Mouse (Mus musculus): Measurements from ENCODE around the gene Mill2. TPM values are rescaled to one million over a fixed set of nuclear protein-coding genes. Genes with fewer than 3 reads are reported as not detected.

Gene Mill2
- polyA plus RNA-seq, 1 experiment: 0.94 TPM

GRCm38 (mm10) chr7:18909797-18910196, 70.0 kb downstream of the Mill2 start:
- TF ChIP-seq POLR2A (IDR thresholded peaks at IDR 0.05; ENCODE audit: control insufficient read depth, low read depth, low read length): no peak
- TF ChIP-seq CTCF (IDR thresholded peaks at IDR 0.05; ENCODE audit: control insufficient read depth, insufficient read depth, insufficient replicate concordance, low read depth, low read length): no peak
- peak overlapping the region; percentile 97 for H3K4me3 ChIP-seq (ENCODE audit: control insufficient read depth, low read depth, low read length)
- H3K4me1 ChIP-seq (ENCODE audit: control insufficient read depth, insufficient read depth, low read length): peaks cover 7% of the 10 kb centered on the region
- H3K36me3 ChIP-seq (ENCODE audit: control insufficient read depth, insufficient read depth, low read length): no peaks in the 10 kb centered on the region
- H3K27me3 ChIP-seq (ENCODE audit: control insufficient read depth, insufficient read depth, low read length): no peaks in the 10 kb centered on the region
- H3K27ac ChIP-seq (ENCODE audit: control insufficient read depth, insufficient read depth, low read depth, low read length): peak overlapping the region; percentile 91

- Histone ChIP-seq H3K4me1 (ENCODE audit: control insufficient read depth, insufficient read depth, low read length) (peaks cover 7% of the 10 kb centered on the region), H3K36me3 (ENCODE audit: control insufficient read depth, insufficient read depth, low read length) (no peaks in the 10 kb centered on the region), H3K27ac (ENCODE audit: control insufficient read depth, insufficient read depth, low read depth, low read length) (peak within 1 kb of the TSS; percentile 98), H3K4me3 (ENCODE audit: control insufficient read depth, low read depth, low read length) (peak within 1 kb of the TSS; percentile 97), H3K27me3 (ENCODE audit: control insufficient read depth, insufficient read depth, low read length) (no peaks in the 10 kb centered on the region)
- TF ChIP-seq POLR2A (IDR thresholded peaks at IDR 0.05; ENCODE audit: control insufficient read depth, low read depth, low read length) (peak; percentile 53), CTCF (IDR thresholded peaks at IDR 0.05; ENCODE audit: control insufficient read depth, insufficient read depth, insufficient replicate concordance, low read depth, low read length) (no peak)
Measured at GRCm38 (mm10) chr7:18910241-18910831, 70.6 kb downstream of the Mill2 start, which contains the start of gene Ccdc61. Gene Ccdc61, minus strand, starts transcription at chr7:18910415.

Other genes starting within 250 kb of the Mill2 start
- gene Psg23, start 223.5 kb upstream of the Mill2 start, polyA plus RNA-seq (2012; rRNA removed): not detected in 2 replicates
- not detected in 2 replicates for gene Psg21, start 183.2 kb upstream of the Mill2 start, polyA plus RNA-seq (2012; rRNA removed)
- not detected in 2 replicates for gene Psg20, start 153.8 kb upstream of the Mill2 start, polyA plus RNA-seq (2012; rRNA removed)
- 0.17 and 0.21 TPM in 2 replicates for gene Psg22, start 121.9 kb upstream of the Mill2 start, polyA plus RNA-seq (2012; rRNA removed)
- 8.5 and 11.8 TPM in 2 replicates for gene Psg19, start 41.4 kb upstream of the Mill2 start, polyA plus RNA-seq (2012; rRNA removed)
- 1.1 and 2.3 TPM in 2 replicates for gene Psg17, start 18.4 kb upstream of the Mill2 start, polyA plus RNA-seq (2012; rRNA removed)
- gene Pglyrp1, start 31.4 kb downstream of the Mill2 start, polyA plus RNA-seq (2012; rRNA removed): 0.14 TPM in 1 of 2 replicates, not detected in the other
- gene Ccdc61, start 70.4 kb downstream of the Mill2 start, polyA plus RNA-seq (2012; rRNA removed): 23.8 and 26.8 TPM in 2 replicates
- 2.4 TPM in 2 replicates for gene Nova2, start 85.9 kb downstream of the Mill2 start, polyA plus RNA-seq (2012; rRNA removed)
- gene Nanos2, start 147.4 kb downstream of the Mill2 start, polyA plus RNA-seq (2012; rRNA removed): 0.08 and 0.10 TPM in 2 replicates
- gene Mypop, start 151.3 kb downstream of the Mill2 start, polyA plus RNA-seq (2012; rRNA removed): 35.6 and 42.9 TPM in 2 replicates
- 4.9 and 5.4 TPM in 2 replicates for gene Irf2bp1, start 164.1 kb downstream of the Mill2 start, polyA plus RNA-seq (2012; rRNA removed)
- 2.1 and 2.3 TPM in 2 replicates for gene Foxa3, start 183.6 kb downstream of the Mill2 start, polyA plus RNA-seq (2012; rRNA removed)
- 196 and 222 TPM in 2 replicates for gene Sympk, start 184.4 kb downstream of the Mill2 start, polyA plus RNA-seq (2012; rRNA removed)
- 226 and 241 TPM in 2 replicates for gene Rsph6a, start 214.7 kb downstream of the Mill2 start, polyA plus RNA-seq (2012; rRNA removed)
- 83.7 and 92.1 TPM in 2 replicates for gene Dmwd, start 236.3 kb downstream of the Mill2 start, polyA plus RNA-seq (2012; rRNA removed)
- 75.3 and 91.2 TPM in 2 replicates for gene Dmpk, start 243.9 kb downstream of the Mill2 start, polyA plus RNA-seq (2012; rRNA removed)